Mouse (Mus musculus) brown adipose tissue, adult 24 weeks (tissue): Measurements from ENCODE around the gene Bri3. TPM values are rescaled to one million over a fixed set of nuclear protein-coding genes. Genes with fewer than 3 reads are reported as not detected.
"Not testable (repeated sequence)": the region's sequence is repeated elsewhere in the genome, so short reads cannot be mapped to it uniquely, and the experiment has no call there.

Experiments
- H3K27ac ChIP-seq: fragments of 200-500 bp; replicated peaks from 2 replicates; pipeline ENCODE4 v1.5.1; 2012; ENCODE audit warnings: low read depth, mild to moderate bottlenecking, low read length
- H3K4me1 ChIP-seq: fragments of 200-500 bp; 2 replicates; pipeline ENCODE4 v1.6.1; 2012; ENCODE audit warnings: low read length, mixed read lengths; ENCODE audit not compliant: control insufficient read depth, insufficient read depth, insufficient read length
- H3K4me3 ChIP-seq: fragments of 200-500 bp; 2 replicates; pipeline ENCODE4 v1.5.1; 2012; ENCODE audit warnings: low read depth, mild to moderate bottlenecking, low read length, moderate library complexity; ENCODE audit not compliant: insufficient read depth
- polyA plus RNA-seq: library from polyadenylated mRNA; stranded (reverse); fragments of >200 nt; gene quantifications from 2 replicates; pipeline ENCODE4 v1.2.4, GENCODE M21; 2012; ENCODE audit not compliant: missing spikeins, insufficient read depth, insufficient read length

The Bri3 gene
- polyA plus RNA-seq, 1 experiment = 282 TPM

DNA sequence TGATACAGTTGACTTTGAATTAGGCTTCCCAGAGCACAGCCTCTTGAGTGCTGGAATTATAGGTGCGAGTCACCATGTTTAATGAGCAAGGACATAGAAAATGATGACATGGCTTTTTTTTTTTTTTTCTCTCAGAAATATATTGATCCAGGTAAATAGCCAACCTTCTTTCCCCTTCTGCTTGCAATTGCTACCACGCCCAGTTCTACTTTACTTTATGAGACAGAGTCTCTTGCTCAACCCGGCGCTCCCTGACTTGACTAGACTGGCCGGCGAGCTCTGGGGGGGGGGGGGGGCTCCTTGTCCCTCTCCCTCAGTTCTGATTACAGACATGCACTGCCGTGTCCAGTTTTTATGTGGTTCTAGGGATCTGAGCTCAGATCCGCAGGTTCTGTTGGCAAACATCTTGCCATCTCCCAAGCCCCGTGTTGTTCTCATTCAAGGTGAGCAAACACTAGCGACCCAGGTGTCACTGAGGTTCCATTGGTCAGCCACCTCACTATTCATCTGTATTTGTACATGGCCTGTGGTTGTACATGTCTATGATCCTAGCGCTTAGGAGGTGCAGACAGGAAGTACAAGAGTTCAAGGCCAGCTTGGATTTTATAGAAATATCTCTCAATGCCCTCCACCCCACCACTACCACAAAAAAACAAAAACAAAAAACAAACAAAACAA, 120.6 kb downstream of the Bri3 start:
- Histone ChIP-seq H3K4me3 (no peak overlapping the region), H3K27ac (no peak overlapping the region)

DNA sequence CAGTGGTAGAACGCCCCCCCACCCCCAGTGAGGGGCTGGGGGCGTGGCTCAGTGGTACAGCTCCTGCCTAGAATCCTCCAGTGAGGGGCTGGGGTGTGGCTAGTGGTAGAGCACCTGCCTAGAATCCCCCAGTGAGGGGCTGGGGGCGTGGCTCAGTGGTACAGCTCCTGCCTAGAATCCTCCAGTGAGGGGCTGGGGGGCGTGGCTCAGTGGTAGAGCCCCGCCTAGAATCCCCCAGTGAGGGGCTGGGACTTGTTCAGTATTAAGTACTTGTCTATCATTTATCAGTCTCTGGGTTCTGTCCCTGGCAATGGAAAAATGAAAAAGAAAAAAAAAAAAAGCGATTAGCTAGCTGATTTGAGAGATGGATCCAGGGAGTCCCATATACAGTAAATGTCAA, 122.3 kb downstream of the Bri3 start:
- not testable (repeated sequence) for H3K4me3 ChIP-seq, H3K4me1 ChIP-seq, H3K27ac ChIP-seq

More for the DNA sequence above, 120.6 kb downstream of the Bri3 start:
- H3K4me1 ChIP-seq = no peaks in the 10 kb centered on the region

DNA sequence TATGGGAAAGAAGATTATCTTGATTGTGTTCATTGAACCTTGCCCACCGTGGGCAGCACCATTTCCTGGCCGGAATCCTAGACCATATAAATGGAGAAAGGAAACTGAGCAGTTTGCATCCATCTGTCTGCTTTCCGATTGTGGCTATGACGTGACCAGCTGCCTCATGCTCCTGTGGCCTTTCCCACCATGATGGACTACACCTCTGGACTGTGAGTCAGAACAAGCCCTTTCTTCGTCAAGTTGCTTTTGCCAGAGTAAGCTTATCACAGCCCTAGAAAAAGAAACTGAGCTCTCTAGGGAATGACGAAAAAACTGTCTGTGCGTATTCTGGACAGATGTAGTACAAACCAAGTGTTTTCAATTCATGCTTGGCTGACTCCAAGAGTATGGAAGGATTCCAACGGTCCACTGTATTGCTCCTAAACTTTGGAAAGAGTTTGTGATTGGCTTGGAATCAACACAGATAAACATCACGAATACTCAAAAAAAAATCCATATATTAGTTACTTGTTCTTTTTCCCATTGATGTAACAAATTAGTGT, 124.5 kb downstream of the Bri3 start:
- Histone ChIP-seq H3K4me3 (no peak overlapping the region), H3K27ac (no peak overlapping the region), H3K4me1 (no peaks in the 10 kb centered on the region)

DNA sequence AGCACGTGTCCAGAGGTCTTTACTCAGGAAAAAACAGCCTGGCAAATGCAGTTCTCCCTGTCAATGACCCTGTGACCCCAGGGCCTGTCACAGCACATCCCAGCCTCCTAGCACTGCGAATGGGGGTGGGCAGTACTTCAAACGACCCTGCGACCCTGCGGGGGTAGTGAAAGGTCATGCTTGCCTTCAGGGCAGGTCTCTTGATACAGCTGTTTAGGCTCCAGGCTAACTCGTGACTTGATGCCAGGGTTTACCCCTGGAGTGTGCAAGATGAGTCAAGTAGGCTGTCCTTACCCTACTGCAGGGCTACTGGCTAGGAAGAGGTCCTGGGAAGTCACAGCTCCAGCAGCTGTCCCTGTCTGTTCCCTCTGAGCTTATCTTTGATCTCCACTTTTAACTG, 126.7 kb downstream of the Bri3 start:
- no peak overlapping the region for H3K27ac ChIP-seq
- no peaks in the 10 kb centered on the region for H3K4me1 ChIP-seq

DNA sequence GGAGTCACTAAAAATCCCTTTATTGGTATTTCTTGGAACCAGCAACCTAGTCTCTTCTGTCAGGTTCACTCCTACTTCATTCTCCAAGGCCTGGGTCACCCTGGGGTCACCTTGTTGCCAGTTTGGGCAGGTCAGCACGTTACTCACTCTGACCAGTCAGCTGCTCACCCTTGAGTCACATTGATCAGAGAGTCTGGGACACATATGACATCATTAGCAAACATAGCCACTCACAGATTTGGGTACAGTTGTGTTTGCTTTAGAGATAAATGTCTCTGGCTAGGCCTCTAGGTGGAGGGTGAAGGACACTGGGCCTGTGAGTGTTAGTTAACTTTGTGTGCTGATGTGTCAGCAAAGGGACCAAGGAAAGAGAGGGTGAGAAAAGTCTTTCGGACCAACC, 127.9 kb downstream of the Bri3 start:
- Histone ChIP-seq H3K4me3 (no peak overlapping the region), H3K4me1 (no peaks in the 10 kb centered on the region), H3K27ac (no peak overlapping the region)

More for the DNA sequence above, 126.7 kb downstream of the Bri3 start:
- H3K4me3 ChIP-seq = no peak overlapping the region

DNA sequence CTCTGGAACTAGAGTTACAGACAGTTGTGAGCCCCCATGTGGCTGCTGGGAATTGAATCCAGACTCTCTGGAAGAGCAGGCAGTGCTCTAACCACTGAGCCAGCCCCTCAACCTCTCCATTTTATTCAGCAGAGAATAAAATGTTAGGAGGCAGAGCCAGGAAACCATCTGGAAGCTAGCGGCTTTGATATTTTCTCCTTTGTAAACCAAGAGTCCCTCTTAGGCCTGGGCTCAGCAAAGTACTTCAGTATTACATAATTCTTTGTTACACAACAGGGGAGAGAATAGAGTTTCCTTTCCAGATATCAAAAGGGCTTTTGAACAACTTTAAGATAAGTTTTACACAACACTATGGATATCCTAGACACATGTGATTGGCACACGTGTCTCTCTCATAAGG, 128.6 kb downstream of the Bri3 start:
- H3K4me3 ChIP-seq = no peak overlapping the region
- no peaks in the 10 kb centered on the region for H3K4me1 ChIP-seq
- no peak overlapping the region for H3K27ac ChIP-seq

- H3K4me3 ChIP-seq = no peak overlapping the region
- H3K4me1 ChIP-seq = no peaks in the 10 kb centered on the region
- H3K27ac ChIP-seq = no peak overlapping the region
Measured at GRCm38 (mm10) chr5:144379431-144379830, 135.2 kb downstream of the Bri3 start.

DNA sequence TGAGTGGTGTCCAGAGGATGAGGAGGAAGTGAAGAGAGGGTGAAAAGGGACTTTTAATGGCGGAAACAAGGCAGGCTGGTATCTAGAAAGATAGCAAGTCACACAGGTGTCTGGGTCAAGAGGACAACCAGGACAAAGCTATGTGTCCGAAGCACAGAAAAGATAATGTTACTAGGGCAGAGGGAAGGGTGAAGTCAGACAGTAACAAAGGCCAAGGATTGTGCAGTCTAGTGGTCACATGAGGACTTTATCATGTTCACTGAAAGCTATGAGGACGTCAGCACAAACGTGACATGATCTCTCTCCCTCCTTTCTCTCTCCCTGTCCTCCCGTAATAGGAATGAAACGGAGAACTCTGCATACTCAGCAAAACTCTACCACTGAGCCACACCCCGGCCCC, 136.5 kb downstream of the Bri3 start:
- H3K4me3 ChIP-seq = no peak overlapping the region
- H3K27ac ChIP-seq = no peak overlapping the region
- H3K4me1 ChIP-seq = no peaks in the 10 kb centered on the region

DNA sequence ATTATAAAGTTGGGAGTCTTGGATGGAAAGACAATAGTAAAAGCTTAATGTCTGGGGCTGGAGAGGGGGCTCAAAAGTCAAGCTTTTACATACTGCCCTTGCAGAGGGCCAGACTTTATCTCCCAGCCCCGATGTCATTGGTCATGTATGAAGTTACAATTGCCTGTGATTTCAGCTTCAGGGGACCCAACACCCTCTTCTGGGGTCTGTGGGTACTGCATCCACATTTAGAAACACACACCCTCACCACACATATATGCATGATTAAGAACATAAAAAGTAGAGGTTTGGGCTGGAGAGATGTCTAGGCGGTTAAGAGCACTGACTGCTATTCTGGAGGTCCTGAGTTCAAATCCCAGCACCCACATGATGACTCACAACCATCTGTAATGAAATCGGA, 137.5 kb downstream of the Bri3 start:
- H3K4me1 ChIP-seq = no peaks in the 10 kb centered on the region
- no peak overlapping the region for H3K27ac ChIP-seq
- no peak overlapping the region for H3K4me3 ChIP-seq

GRCm38 (mm10) chr5:144383936-144384335, 139.7 kb downstream of the Bri3 start:
- no peaks in the 10 kb centered on the region for H3K4me1 ChIP-seq
- H3K27ac ChIP-seq = no peak overlapping the region
- no peak overlapping the region for H3K4me3 ChIP-seq

GRCm38 (mm10) chr5:144387851-144388250, 143.6 kb downstream of the Bri3 start:
- no peak overlapping the region for H3K4me3 ChIP-seq
- H3K27ac ChIP-seq = no peak overlapping the region
- no peaks in the 10 kb centered on the region for H3K4me1 ChIP-seq

DNA sequence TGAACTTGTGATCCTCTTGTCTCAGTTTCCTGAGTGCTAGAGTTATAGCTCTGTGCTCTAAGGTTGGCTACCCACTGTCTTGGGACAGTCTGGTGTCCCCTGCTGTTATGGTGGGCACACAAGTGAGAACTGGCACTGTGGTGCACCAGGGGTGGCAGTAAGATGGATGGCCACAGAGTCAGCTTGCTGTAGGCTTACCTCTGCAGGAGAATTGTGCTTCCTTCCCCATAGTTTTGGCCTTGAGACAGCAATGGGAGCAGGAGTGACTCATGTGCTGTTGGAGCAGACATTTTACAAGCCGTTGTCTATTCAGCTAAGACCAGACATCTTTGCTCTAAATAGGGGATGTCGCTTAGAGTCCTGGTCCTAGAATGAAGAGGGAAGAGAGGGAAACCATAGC, 149.9 kb downstream of the Bri3 start:
- Histone ChIP-seq H3K4me3 (no peak overlapping the region), H3K4me1 (no peaks in the 10 kb centered on the region), H3K27ac (no peak overlapping the region)

DNA sequence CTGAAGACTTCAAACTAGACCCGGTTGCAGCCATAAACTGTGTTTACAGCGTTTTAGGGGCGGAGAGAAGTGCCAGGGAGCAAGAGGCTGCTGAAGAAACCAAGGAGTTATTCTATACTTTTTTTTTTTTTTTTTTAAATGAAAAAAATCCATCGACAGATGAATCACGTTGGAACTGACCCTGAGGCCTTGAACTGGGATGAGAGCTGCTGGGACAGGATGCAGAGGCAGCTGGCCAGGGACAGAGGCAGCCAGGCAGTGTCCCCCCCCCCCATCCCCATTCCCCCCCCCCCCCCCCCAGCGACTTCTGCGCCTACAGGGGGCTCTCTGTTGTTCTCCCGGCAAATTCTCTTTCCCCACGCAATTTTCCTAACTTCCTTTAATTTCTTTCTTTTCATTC, 153.3 kb downstream of the Bri3 start:
- no peak overlapping the region for H3K4me3 ChIP-seq
- H3K27ac ChIP-seq = no peak overlapping the region
- no peaks in the 10 kb centered on the region for H3K4me1 ChIP-seq

DNA sequence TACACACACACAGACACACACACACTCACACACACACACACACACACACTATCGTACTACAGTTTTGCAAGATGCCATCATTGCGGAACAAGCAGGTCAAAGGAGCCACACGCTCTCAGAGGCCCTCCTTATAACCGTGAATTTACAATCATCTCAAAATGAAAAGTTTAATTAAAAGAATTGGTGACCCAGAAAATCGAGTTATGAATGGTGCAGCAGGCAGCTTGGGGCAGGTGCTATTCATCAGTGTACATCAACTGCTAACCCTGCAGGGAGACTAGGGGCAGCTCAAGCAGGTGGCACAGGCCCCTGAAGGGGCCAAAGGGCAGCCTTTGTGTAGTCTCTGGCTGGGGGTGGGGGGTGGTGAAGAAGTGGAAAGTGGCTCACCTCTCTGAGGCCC, 156.6 kb downstream of the Bri3 start:
- Histone ChIP-seq H3K4me1 (no peaks in the 10 kb centered on the region), H3K27ac (no peak overlapping the region), H3K4me3 (no peak overlapping the region)

- H3K4me3 ChIP-seq = no peak overlapping the region
- no peaks in the 10 kb centered on the region for H3K4me1 ChIP-seq
- no peak overlapping the region for H3K27ac ChIP-seq
Measured at GRCm38 (mm10) chr5:144406256-144406655, 162.0 kb downstream of the Bri3 start.

GRCm38 (mm10) chr5:144410666-144411065, 166.4 kb downstream of the Bri3 start:
- Histone ChIP-seq H3K27ac (no peak overlapping the region), H3K4me3 (no peak overlapping the region), H3K4me1 (no peaks in the 10 kb centered on the region)
